Mouse (Mus musculus) bone marrow, adult 2 months (tissue): ENCODE measurements around the gene Cnnm2.

Experiments used
- CTCF ChIP-seq: fragments of 200-500 bp; IDR thresholded peaks from 2 replicates; pipeline ENCODE4 v1.5.1; 2011; ENCODE audit warnings: low read length, control low read depth; ENCODE audit not compliant: control insufficient read depth, insufficient read depth
- POLR2A ChIP-seq: fragments of 200-500 bp; IDR thresholded peaks from 2 replicates; pipeline ENCODE4 v1.6.1; 2011; ENCODE audit warnings: low read depth, mild to moderate bottlenecking, control low read depth, low read length, borderline replicate concordance; ENCODE audit not compliant: control insufficient read depth

DNA sequence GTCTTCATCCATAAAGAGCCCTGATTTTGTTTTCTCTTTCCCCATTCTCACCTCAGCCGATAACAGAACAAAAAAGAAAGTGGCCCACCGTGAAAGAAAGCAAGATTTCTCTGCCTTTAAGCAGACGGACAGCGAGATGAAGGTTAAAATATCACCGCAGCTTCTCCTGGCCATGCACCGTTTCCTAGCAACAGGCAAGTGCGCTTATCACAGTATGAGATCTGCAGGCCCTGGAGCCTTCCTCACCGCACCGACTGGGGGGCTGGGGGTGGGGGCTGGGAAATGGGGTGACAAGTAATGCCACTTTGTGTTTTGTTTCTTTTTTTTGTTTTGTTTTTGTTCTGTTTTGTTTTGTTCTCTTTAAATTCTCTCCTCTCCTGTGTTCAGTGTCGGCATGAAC, 95.4 kb downstream of the Cnnm2 start:
- TF ChIP-seq CTCF = no peak
- no peak for TF ChIP-seq POLR2A
